Mouse (Mus musculus) heart, embryonic 15.5 days (tissue): ENCODE measurements around the gene Mef2d. TPM values are rescaled to one million over a fixed set of nuclear protein-coding genes. Genes with fewer than 3 reads are reported as not detected.

Source experiments
- ATAC-seq: fragments of 200-750 bp; cut with Nextera tagmentation; replicated peaks from 2 replicates; pipeline ENCODE4 v1.8.0; 2017; ENCODE audit warnings: low read depth, moderate TSS enrichment; ENCODE audit not compliant: insufficient number of reproducible peaks, insufficient read depth, low FRiP score
- H3K27ac ChIP-seq: fragments of 300-500 bp; sonication (generic); 2 replicates; pipeline ENCODE4 v1.5.1; 2015; ENCODE audit warnings: mild to moderate bottlenecking, inconsistent platforms
- H3K27me3 ChIP-seq: fragments of 300-500 bp; sonication (generic); 2 replicates; pipeline ENCODE4 v1.6.1; 2015; ENCODE audit warnings: inconsistent platforms
- H3K36me3 ChIP-seq: fragments of 300-500 bp; sonication (generic); 2 replicates; pipeline ENCODE4 v1.6.1; 2015; ENCODE audit warnings: mild to moderate bottlenecking, inconsistent platforms
- H3K4me1 ChIP-seq: fragments of 300-500 bp; sonication (generic); replicated peaks from 2 replicates; pipeline ENCODE4 v1.6.1; 2015; ENCODE audit warnings: inconsistent platforms
- H3K4me2 ChIP-seq: fragments of 300-500 bp; sonication (generic); 2 replicates; pipeline ENCODE4 v1.6.1; 2015; ENCODE audit warnings: inconsistent platforms, mild to moderate bottlenecking, moderate library complexity
- H3K4me3 ChIP-seq: fragments of 300-500 bp; sonication (generic); 2 replicates; pipeline ENCODE4 v1.5.1; 2015; ENCODE audit warnings: mild to moderate bottlenecking, inconsistent platforms
- H3K9ac ChIP-seq: fragments of 300-500 bp; sonication (generic); 2 replicates; pipeline ENCODE4 v1.6.1; 2015; ENCODE audit warnings: mild to moderate bottlenecking, inconsistent platforms
- H3K9me3 ChIP-seq: fragments of 300-500 bp; sonication (generic); replicated peaks from 2 replicates; pipeline ENCODE4 v1.6.1; 2016; ENCODE audit warnings: inconsistent platforms
- WGBS: fragments of 180-500 bp; shearing (Covaris S2); methylation state at CpG from one replicate; pipeline ENCODE4 v1.1.7; 2015; ENCODE audit warnings: mixed read lengths; 5-methylcytosine and 5-hydroxymethylcytosine counted together
- polyA plus RNA-seq: library from polyadenylated mRNA; unstranded; fragments of >200 nt; fragmentation: Nextera tagmentation; extraction: Ambion mirVana; gene quantifications from 2 replicates; pipeline ENCODE4 v1.2.1, GENCODE M21; 2015

Mef2d gene
- polyA plus RNA-seq, 1 experiment from 2014 or later, result 35.4 TPM

- peaks cover 4% of the 10 kb centered on the region for H3K36me3 ChIP-seq
- peak overlapping the region; percentile 78 for H3K4me2 ChIP-seq
- peaks cover 86% of the 10 kb centered on the region for H3K4me1 ChIP-seq
- no peaks in the 10 kb centered on the region for H3K27me3 ChIP-seq
- whole genome bisulfite sequencing, result 48% methylated on average over 3 of the region's 3 CpGs
- no peak for ATAC-seq
- H3K27ac ChIP-seq, result peak overlapping the region; percentile 100
- H3K9ac ChIP-seq, result peak overlapping the region; percentile 55
- peak overlapping the region; percentile 40 for H3K4me3 ChIP-seq
- no peaks in the 10 kb centered on the region for H3K9me3 ChIP-seq
These were observed 8.8 kb downstream of the Mef2d start for GRCm38 (mm10) chr3:88150999-88151364.

GRCm38 (mm10) chr3:88152056-88152455 is 9.9 kb downstream of the Mef2d start:
- Histone ChIP-seq H3K9ac (no peak overlapping the region), H3K27me3 (no peaks in the 10 kb centered on the region), H3K27ac (peak overlapping the region; percentile 100), H3K4me3 (no peak overlapping the region), H3K4me1 (peaks cover 85% of the 10 kb centered on the region), H3K36me3 (peaks cover 14% of the 10 kb centered on the region), H3K4me2 (no peak overlapping the region), H3K9me3 (no peaks in the 10 kb centered on the region)
- ATAC-seq, result no peak
- WGBS, result 73% methylated on average over 3 of the region's 3 CpGs

GRCm38 (mm10) chr3:88153290-88154011 is 11.3 kb downstream of the Mef2d start:
- peaks cover 22% of the 10 kb centered on the region for H3K36me3 ChIP-seq
- no peak for ATAC-seq
- peaks cover 83% of the 10 kb centered on the region for H3K4me1 ChIP-seq
- peak overlapping the region; percentile 15; the same call in 1 of the 2 replicates for H3K27ac ChIP-seq
- no peaks in the 10 kb centered on the region for H3K9me3 ChIP-seq
- no peak overlapping the region for H3K4me3 ChIP-seq
- H3K27me3 ChIP-seq, result no peaks in the 10 kb centered on the region
- no peak overlapping the region for H3K9ac ChIP-seq
- H3K4me2 ChIP-seq, result no peak overlapping the region
- WGBS, result 63% methylated on average over 3 of the region's 3 CpGs

- H3K9me3 ChIP-seq, result no peaks in the 10 kb centered on the region
- peaks cover 30% of the 10 kb centered on the region for H3K36me3 ChIP-seq
- no peaks in the 10 kb centered on the region for H3K27me3 ChIP-seq
- peaks cover 75% of the 10 kb centered on the region for H3K4me1 ChIP-seq
- H3K27ac ChIP-seq, result no peak overlapping the region
- H3K4me3 ChIP-seq, result no peak overlapping the region
- no peak overlapping the region for H3K4me2 ChIP-seq
- 74% methylated on average over 2 of the region's 2 CpGs for WGBS
- H3K9ac ChIP-seq, result no peak overlapping the region
- no peak for ATAC-seq
These were observed 12.1 kb downstream of the Mef2d start for GRCm38 (mm10) chr3:88154236-88154635.

GRCm38 (mm10) chr3:88156817-88157216 is 14.6 kb downstream of the Mef2d start:
- Histone ChIP-seq H3K9me3 (no peaks in the 10 kb centered on the region), H3K4me3 (no peak overlapping the region), H3K9ac (no peak overlapping the region), H3K4me2 (no peak overlapping the region), H3K27me3 (no peaks in the 10 kb centered on the region), H3K4me1 (peaks cover 49% of the 10 kb centered on the region), H3K27ac (no peak overlapping the region), H3K36me3 (peaks cover 56% of the 10 kb centered on the region)
- ATAC-seq, result no peak

GRCm38 (mm10) chr3:88157771-88158597 is 15.8 kb downstream of the Mef2d start:
- peaks cover 67% of the 10 kb centered on the region for H3K36me3 ChIP-seq
- H3K27me3 ChIP-seq, result no peaks in the 10 kb centered on the region
- no peak overlapping the region for H3K4me2 ChIP-seq
- WGBS, result 27% methylated on average over 23 of the region's 23 CpGs
- H3K9me3 ChIP-seq, result no peaks in the 10 kb centered on the region
- H3K4me1 ChIP-seq, result peaks cover 41% of the 10 kb centered on the region
- peak overlapping the region; percentile 33 for H3K27ac ChIP-seq
- ATAC-seq, result peak; percentile 48; the same call in 1 of the 2 replicates
- no peak overlapping the region for H3K9ac ChIP-seq
- no peak overlapping the region for H3K4me3 ChIP-seq

- Histone ChIP-seq H3K27me3 (no peaks in the 10 kb centered on the region), H3K4me2 (no peak overlapping the region), H3K9me3 (no peaks in the 10 kb centered on the region), H3K9ac (no peak overlapping the region), H3K36me3 (peaks cover 75% of the 10 kb centered on the region), H3K27ac (no peak overlapping the region), H3K4me3 (no peak overlapping the region), H3K4me1 (peaks cover 35% of the 10 kb centered on the region)
- ATAC-seq, result no peak
- 78% methylated on average over 6 of the region's 6 CpGs for WGBS
These were observed 16.8 kb downstream of the Mef2d start for GRCm38 (mm10) chr3:88158991-88159390.

- Histone ChIP-seq H3K4me3 (no peak overlapping the region), H3K4me1 (peaks cover 32% of the 10 kb centered on the region), H3K27ac (no peak overlapping the region), H3K9me3 (no peaks in the 10 kb centered on the region), H3K4me2 (no peak overlapping the region), H3K27me3 (no peaks in the 10 kb centered on the region), H3K9ac (no peak overlapping the region; the same call in 1 of the 2 replicates), H3K36me3 (peaks cover 89% of the 10 kb centered on the region)
- no peak for ATAC-seq
- 72% methylated on average over 6 of the region's 6 CpGs for WGBS
These were observed 18.7 kb downstream of the Mef2d start for GRCm38 (mm10) chr3:88160856-88161255.

GRCm38 (mm10) chr3:88162259-88162658 is 20.1 kb downstream of the Mef2d start:
- no peak for ATAC-seq
- Histone ChIP-seq H3K4me3 (no peak overlapping the region), H3K9ac (no peak overlapping the region), H3K4me1 (peaks cover 27% of the 10 kb centered on the region), H3K27me3 (no peaks in the 10 kb centered on the region), H3K4me2 (no peak overlapping the region), H3K27ac (no peak overlapping the region), H3K9me3 (no peaks in the 10 kb centered on the region), H3K36me3 (peaks cover 87% of the 10 kb centered on the region)
- 68% methylated on average over 8 of the region's 8 CpGs for WGBS

GRCm38 (mm10) chr3:88162811-88163210 is 20.6 kb downstream of the Mef2d start:
- no peaks in the 10 kb centered on the region for H3K9me3 ChIP-seq
- no peak overlapping the region for H3K4me3 ChIP-seq
- H3K9ac ChIP-seq, result no peak overlapping the region
- H3K4me2 ChIP-seq, result no peak overlapping the region
- peaks cover 22% of the 10 kb centered on the region for H3K4me1 ChIP-seq
- no peak overlapping the region for H3K27ac ChIP-seq
- peaks cover 92% of the 10 kb centered on the region for H3K36me3 ChIP-seq
- ATAC-seq, result no peak
- WGBS, result 83% methylated on average over 4 of the region's 4 CpGs
- H3K27me3 ChIP-seq, result no peaks in the 10 kb centered on the region

GRCm38 (mm10) chr3:88163847-88164246 is 21.7 kb downstream of the Mef2d start:
- Histone ChIP-seq H3K4me2 (no peak overlapping the region), H3K9me3 (no peaks in the 10 kb centered on the region), H3K36me3 (peaks cover 93% of the 10 kb centered on the region), H3K4me3 (no peak overlapping the region), H3K4me1 (peaks cover 17% of the 10 kb centered on the region), H3K27ac (no peak overlapping the region), H3K9ac (no peak overlapping the region), H3K27me3 (no peaks in the 10 kb centered on the region)
- no peak for ATAC-seq
- WGBS, result 71% methylated on average over 3 of the region's 3 CpGs
